8 mouse cellular contexts compared by ENCODE assay signal in the genomic region with DNA sequence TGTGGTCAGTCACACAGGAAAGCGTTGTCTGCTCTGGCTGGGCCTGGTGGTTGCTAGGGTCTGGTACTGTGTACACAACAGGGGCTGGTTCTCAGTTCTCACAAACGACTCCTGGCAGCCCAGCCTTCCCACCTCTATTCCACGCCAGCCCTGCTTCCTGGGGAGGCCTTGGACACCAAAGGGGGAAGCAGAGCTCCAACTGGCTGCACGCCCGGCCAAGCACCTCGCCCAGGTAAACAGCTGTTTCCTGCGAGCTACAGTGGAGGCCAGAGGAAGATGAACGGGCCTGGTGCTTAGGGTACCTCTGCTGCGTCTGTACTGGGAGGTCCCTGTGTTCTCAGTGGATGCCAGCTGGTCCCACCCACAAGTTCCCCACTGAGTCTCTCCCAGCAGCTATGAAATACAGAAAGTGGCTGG. TPM values are rescaled to one million over a fixed set of nuclear protein-coding genes. Genes with fewer than 3 reads are reported as not detected.
A peak's percentile ranks its signal among the peaks of the same experiment; 100 is the strongest.
DNase-seq lines count a peak whose midpoint lies in the region; ATAC-seq lines count a peak whose summit lies in the region.

No protein-coding gene starts in this region.

- no peaks in the 10 kb centered on the region for H3K27me3 ChIP-seq in midbrain, embryonic 15.5 days (replicated peaks)

- H3K4me3 ChIP-seq in midbrain, embryonic 15.5 days = no peak overlapping the region

- peak overlapping the region; percentile 65; the same call in 1 of the 2 replicates for H3K27ac ChIP-seq in midbrain, embryonic 15.5 days

- no peak overlapping the region for H3K4me2 ChIP-seq in midbrain, embryonic 15.5 days

- peaks cover 1% of the 10 kb centered on the region; the same call in 1 of the 2 replicates for H3K36me3 ChIP-seq in midbrain, embryonic 15.5 days (replicated peaks)

- peak; percentile 56 to 69 for DNase-seq in cerebellum, adult 18-20 months
- no peak for DNase-seq in cerebellum, adult 11 months
- peak; percentile 66 for DNase-seq in right cerebral cortex, adult 18-20 months
- no peak for DNase-seq in right cerebral cortex, postnatal 4 days
- DNase-seq in layer of hippocampus, postnatal 36 days = peak; percentile 71 to 74
- DNase-seq in adrenal gland, postnatal 10 days = no peak
- DNase-seq in adrenal gland, postnatal 4 days (ENCODE audit: low spot score in 2 of 2) = no peak

- peak; percentile 24; the same call in 1 of the 2 replicates for ATAC-seq in midbrain, embryonic 15.5 days (replicated peaks)

- H3K4me1 ChIP-seq in midbrain, embryonic 15.5 days = peaks cover 19% of the 10 kb centered on the region

- H3K9ac ChIP-seq in midbrain, embryonic 15.5 days = no peak overlapping the region

- 64% methylated on average over 9 of the region's 9 CpGs for WGBS in midbrain, embryonic 15.5 days

- H3K9me3 ChIP-seq in midbrain, embryonic 15.5 days = no peaks in the 10 kb centered on the region

RNA-seq across cellular contexts. Expression of a gene that starts 29.9 kb away (rescaled TPM):
- 100 to 1,000 TPM; 181 to 187 TPM for total RNA-seq in layer of hippocampus, postnatal 36 days (2021)
- 57.2 and 58.7 TPM in 2 replicates for polyA plus RNA-seq in midbrain, embryonic 15.5 days (2015; fragmentation: Nextera tagmentation; extraction: Ambion mirVana)
- 10 to 100 TPM; 14.1 to 19.4 TPM for total RNA-seq in adrenal gland, postnatal 10 days (2021)
- total RNA-seq in adrenal gland, postnatal 4 days (2021) = 10 to 100 TPM; 33.2 to 34.5 TPM

RNA-seq across cellular contexts. Expression of a gene that starts 36.1 kb away (rescaled TPM):
- total RNA-seq in layer of hippocampus, postnatal 36 days (2021) = under 1 TPM; 0.32 to 0.91 TPM
- polyA plus RNA-seq in midbrain, embryonic 15.5 days (2015; fragmentation: Nextera tagmentation; extraction: Ambion mirVana) = 0.50 and 0.57 TPM in 2 replicates
- 1 to 10 TPM in 1 of 2 experiments, under 1 TPM in 1; 0.97 to 2.0 TPM for total RNA-seq in adrenal gland, postnatal 10 days (2021)
- total RNA-seq in adrenal gland, postnatal 4 days (2021) = 1 to 10 TPM in 1 of 2 experiments, under 1 TPM in 1; 0.28 to 1.0 TPM

RNA-seq across cellular contexts. Expression of a gene that starts 56.4 kb away (rescaled TPM):
- total RNA-seq in layer of hippocampus, postnatal 36 days (2021) = 10 to 100 TPM; 70.4 to 72.6 TPM
- polyA plus RNA-seq in midbrain, embryonic 15.5 days (2015; fragmentation: Nextera tagmentation; extraction: Ambion mirVana) = 15.1 and 16.0 TPM in 2 replicates
- total RNA-seq in adrenal gland, postnatal 10 days (2021) = 10 to 100 TPM; 49.1 to 51.4 TPM
- 10 to 100 TPM; 52.5 to 56.1 TPM for total RNA-seq in adrenal gland, postnatal 4 days (2021)

Comparison
In these comparisons a context has a peak if more than half of its experiments do, and no peak if none do; other contexts are left out.
1. DNase-seq: peak in cerebellum, adult 18-20 months (2 of 2), right cerebral cortex, adult 18-20 months (single experiment) and layer of hippocampus, postnatal 36 days (2 of 2); none in cerebellum, adult 11 months (single experiment), right cerebral cortex, postnatal 4 days (single experiment), adrenal gland, postnatal 10 days (single experiment) and adrenal gland, postnatal 4 days (0 of 2).
2. RNA of a gene that starts 29.9 kb away (total RNA-seq): 181 to 187 TPM in layer of hippocampus, postnatal 36 days; 33.2 to 34.5 TPM in adrenal gland, postnatal 4 days and 14.1 to 19.4 TPM in adrenal gland, postnatal 10 days; every median in the first group is over 4 times any median in the second.